In the genomic region with DNA sequence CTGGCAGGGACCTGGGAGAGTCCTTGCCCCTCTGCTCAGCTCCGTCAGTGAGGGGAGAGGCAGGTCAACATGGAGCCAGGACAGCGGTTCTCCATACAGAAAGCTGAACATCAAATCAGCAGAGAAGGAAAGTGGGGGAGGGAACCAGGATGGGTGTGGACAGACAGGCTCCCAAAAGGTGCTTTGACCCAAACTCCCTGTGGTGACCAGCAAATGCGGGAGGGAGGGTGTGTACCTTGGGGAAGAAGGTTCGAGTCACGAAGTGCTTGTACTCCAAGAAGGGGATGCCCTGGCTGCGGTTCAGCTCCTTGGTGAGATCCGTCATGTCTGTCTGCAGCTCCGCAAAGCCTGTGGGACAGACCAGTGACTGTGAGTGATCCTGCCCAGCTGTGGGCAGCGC, we compare ENCODE assay signal across 26 mouse cellular contexts. TPM values are rescaled to one million over a fixed set of nuclear protein-coding genes. Genes with fewer than 3 reads are reported as not detected.
"Had no signal": no experiment of that assay in that cellular context is flagged by ENCODE, and none has a peak within 500 bp of the region (broad histone marks: within the 10 kb centered on the region; RNA-seq: fewer than 3 reads in every experiment).

No protein-coding gene starts in this region.

- H3K27me3 ChIP-seq: kidney, embryonic 15.5 days; limb, embryonic 15.5 days; midbrain, embryonic 15.5 days; neural tube, embryonic 12.5 days; neural tube, embryonic 15.5 days; stomach, embryonic 15.5 days had no signal

- H3K4me3 ChIP-seq: kidney, embryonic 15.5 days; left cerebral cortex, adult 2 months; limb, embryonic 12.5 days; limb, embryonic 15.5 days; midbrain, embryonic 12.5 days; midbrain, embryonic 15.5 days; neural tube, embryonic 12.5 days; neural tube, embryonic 15.5 days; stomach, embryonic 15.5 days had no signal

- H3K9me3 ChIP-seq: kidney, embryonic 15.5 days; limb, embryonic 12.5 days; limb, embryonic 15.5 days; midbrain, embryonic 12.5 days; midbrain, embryonic 15.5 days; neural tube, embryonic 12.5 days; neural tube, embryonic 15.5 days; stomach, embryonic 15.5 days had no signal

- DNase-seq: kidney, postnatal 10 days; layer of hippocampus, postnatal 36 days; liver, postnatal 0 days; lung, embryonic 14.5 days; right cerebral cortex, adult 18-20 months; right cerebral cortex, postnatal 14 days; right cerebral cortex, postnatal 4 days; thymus, postnatal 25 days had no signal

- H3K36me3 ChIP-seq: midbrain, embryonic 12.5 days; midbrain, embryonic 15.5 days; neural tube, embryonic 12.5 days; neural tube, embryonic 15.5 days had no signal

- H3K27ac ChIP-seq: kidney, embryonic 15.5 days; left cerebral cortex, adult 2 months; limb, embryonic 12.5 days; limb, embryonic 15.5 days; liver, embryonic 14.5 days; macrophage; midbrain, embryonic 12.5 days; midbrain, embryonic 15.5 days; neural tube, embryonic 12.5 days; neural tube, embryonic 15.5 days; stomach, embryonic 15.5 days had no signal

RNA-seq across cellular contexts. Expression of gene H1foo, which starts 18.9 kb away (rescaled TPM):
- total RNA-seq: layer of hippocampus, adult 8-10 months; layer of hippocampus, postnatal 10 days; layer of hippocampus, postnatal 36 days; left cerebral cortex, adult 2 months; left cerebral cortex, postnatal 10 days; left cerebral cortex, postnatal 36 days; megakaryocyte, adult 5-6 weeks had no signal
- polyA plus RNA-seq: kidney, embryonic 15.5 days; limb, embryonic 12.5 days; limb, embryonic 15.5 days; liver, embryonic 11.5 days; liver, embryonic 14.5 days; liver, postnatal 0 days; lung, embryonic 14.5 days; lung, postnatal 0 days; macrophage; midbrain, embryonic 12.5 days; midbrain, embryonic 15.5 days; neural tube, embryonic 12.5 days; neural tube, embryonic 15.5 days; stomach, embryonic 15.5 days had no signal

RNA-seq across cellular contexts. Expression of gene Rho, which starts 32.1 kb away (rescaled TPM):
- polyA plus RNA-seq: liver, embryonic 11.5 days; liver, postnatal 0 days; macrophage; midbrain, embryonic 12.5 days had no signal
